Mouse (Mus musculus) lung, adult 2 months (tissue): ENCODE results near the gene Praf2.

Experiments used
- CTCF ChIP-seq: fragments of 200-500 bp; IDR thresholded peaks from 2 replicates; pipeline ENCODE4 v1.5.1; 2011; ENCODE audit warnings: mild to moderate bottlenecking, low read length, control low read depth; ENCODE audit not compliant: insufficient read depth
- POLR2A ChIP-seq: fragments of 200-500 bp; IDR thresholded peaks from 2 replicates; pipeline ENCODE4 v1.6.1; 2011; ENCODE audit warnings: low read depth, mild to moderate bottlenecking, control low read depth, low read length, borderline replicate concordance; ENCODE audit errors: extremely low read depth

- TF ChIP-seq POLR2A (no peak), CTCF (no peak)
These were observed 5.5 kb upstream of the Praf2 start for GRCm38 (mm10) chrX:7722691-7723090.
